Mouse (Mus musculus) brain, adult 10 weeks (tissue): ENCODE data around the gene C87977. TPM values are rescaled to one million over a fixed set of nuclear protein-coding genes. Genes with fewer than 3 reads are reported as not detected.

Experiments
- polyA plus RNA-seq: library from polyadenylated mRNA; stranded (reverse); fragments of 350-450 nt; fragmentation: Illumina TruSeq; extraction: RNeasy Lipid Tissue Mini Kit (QIAGEN cat#74804); gene quantifications from one replicate; pipeline ENCODE4 v1.2.3, GENCODE M21; 2015; ENCODE audit warnings: low read depth, low replicate concordance

C87977 gene
- not detected for polyA plus RNA-seq

DNA sequence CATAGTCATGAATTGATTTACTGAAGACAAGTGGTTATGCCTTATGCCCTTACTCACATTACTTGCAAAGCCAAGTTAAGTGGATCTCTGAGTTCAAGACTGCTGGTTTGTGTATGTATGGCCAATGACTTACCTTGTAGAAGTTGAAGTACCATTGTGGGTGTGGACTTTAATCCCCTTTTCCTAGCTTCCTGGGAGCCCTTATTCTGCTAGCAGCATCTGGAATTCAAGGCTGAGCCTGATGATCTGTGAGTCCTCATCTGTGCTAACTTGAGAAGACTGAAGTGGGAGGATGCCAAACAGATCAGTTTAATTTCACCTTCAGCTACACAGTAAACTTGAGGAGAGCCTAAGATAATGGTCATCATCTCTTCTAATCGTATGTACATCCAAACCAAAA is at the start of gene C87977:
C87977 (minus strand) TSS at position 101 of the 400 bp plus-strand sequence.

DNA sequence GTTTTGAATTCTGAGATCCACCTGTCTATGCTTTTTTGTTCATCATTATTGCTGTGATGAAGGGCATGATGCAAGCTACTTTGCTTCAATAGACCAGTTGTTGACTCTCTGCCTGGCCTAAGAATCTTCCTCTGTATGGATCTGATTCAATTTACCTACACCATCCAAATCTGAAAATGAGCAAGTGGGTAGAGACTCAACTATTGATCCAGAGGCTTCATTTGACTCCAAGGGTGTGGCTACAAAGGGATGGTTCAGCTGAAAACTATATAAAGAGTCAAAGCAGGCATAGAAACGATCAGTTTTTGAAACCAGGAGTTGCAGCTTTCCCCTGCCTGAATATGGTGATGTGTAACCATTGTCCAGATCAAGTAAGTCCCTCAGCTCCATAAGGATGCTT is 22.7 kb downstream of the C87977 start, which contains the start of gene Oog2:
Oog2 (plus strand) TSS at position 301 of the 400 bp plus-strand sequence.

DNA sequence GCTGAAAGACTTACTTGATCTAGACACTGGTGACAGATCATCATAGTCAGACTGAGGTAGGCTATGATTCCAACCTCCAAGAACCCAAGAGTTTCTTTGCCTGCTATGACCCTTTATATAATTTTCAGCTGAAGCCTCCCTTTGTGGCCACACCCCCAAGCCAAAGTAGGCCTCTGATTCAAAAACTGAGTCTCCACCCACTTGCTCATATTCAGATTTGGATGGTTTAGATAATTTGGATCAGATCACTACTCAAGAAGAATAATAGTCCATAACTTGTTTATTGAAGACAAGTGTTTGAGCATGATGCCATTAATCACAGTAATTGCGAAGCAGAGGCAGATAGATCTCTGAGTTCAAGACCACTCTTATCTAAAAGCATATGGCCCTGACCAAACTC is 50.6 kb downstream of the C87977 start, which contains the start of gene Oog3:
Oog3 (minus strand) TSS at position 101 of the 400 bp plus-strand sequence.

Other genes starting within 250 kb of the C87977 start
- not detected for gene Gm13101, start 246.4 kb downstream of the C87977 start, polyA plus RNA-seq
- gene Pramef17, start 218.9 kb downstream of the C87977 start, polyA plus RNA-seq = not detected
- not detected for gene Pramel4, start 154.2 kb downstream of the C87977 start, polyA plus RNA-seq
- not detected for gene Gm13102, start 106.8 kb downstream of the C87977 start, polyA plus RNA-seq
- not detected for gene Oog3, start 50.7 kb downstream of the C87977 start, polyA plus RNA-seq
- not detected for gene Oog2, start 22.6 kb downstream of the C87977 start, polyA plus RNA-seq
- gene Pramel5, start 67.2 kb upstream of the C87977 start, polyA plus RNA-seq = not detected
- gene Gm13128, start 116.9 kb upstream of the C87977 start, polyA plus RNA-seq = not detected
- gene Gm13119, start 144.6 kb upstream of the C87977 start, polyA plus RNA-seq = not detected
- gene Pramef20, start 164.6 kb upstream of the C87977 start, polyA plus RNA-seq = not detected
- gene Pramef12, start 195.1 kb upstream of the C87977 start, polyA plus RNA-seq = not detected
- gene 1700012P22Rik, start 225.5 kb upstream of the C87977 start, polyA plus RNA-seq = not detected
- gene Gm9944, start 240.0 kb upstream of the C87977 start, polyA plus RNA-seq = not detected